Mouse (Mus musculus): ENCODE measurements around the gene Gstp1.
"Not testable (repeated sequence)": the region's sequence is repeated elsewhere in the genome, so short reads cannot be mapped to it uniquely, and the experiment has no call there.

The Gstp1 gene

DNA sequence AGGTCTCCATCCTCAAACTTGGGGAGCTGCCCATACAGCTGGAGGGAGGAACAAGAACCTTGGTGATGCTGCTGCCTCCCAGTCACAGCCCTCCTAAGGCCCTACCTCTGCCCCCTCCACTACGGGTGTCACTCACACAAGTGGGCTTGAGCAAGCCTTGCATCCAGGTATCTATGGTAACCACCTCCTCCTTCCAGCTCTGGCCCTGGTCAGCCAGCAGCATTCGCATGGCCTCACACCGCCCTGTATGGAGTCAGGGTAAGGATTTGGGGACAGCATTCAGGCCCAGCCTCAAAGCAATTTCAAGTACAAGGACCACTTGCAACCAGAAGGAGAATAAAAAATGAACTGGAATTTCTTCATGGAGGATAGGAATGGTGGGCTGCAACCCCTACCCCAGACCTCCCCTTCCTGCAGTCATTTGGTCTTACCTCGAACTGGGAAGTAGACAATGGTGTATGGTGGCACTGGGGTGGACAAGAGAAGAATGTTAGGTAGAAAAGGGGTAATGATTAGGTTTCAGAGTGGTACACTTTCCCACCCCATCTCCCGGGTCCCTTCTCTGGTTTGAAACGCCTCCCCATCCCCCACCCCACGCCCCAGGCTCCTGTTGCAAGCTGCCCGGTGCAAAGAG is 514 bp downstream of the Gstp1 start:
- DNase-seq (ENCODE audit: low spot score) = not testable (repeated sequence)

- no peak for DNase-seq (ENCODE audit: low spot score)
These were observed 1.3 kb downstream of the Gstp1 start for GRCm38 (mm10) chr19:4036327-4037045.

DNA sequence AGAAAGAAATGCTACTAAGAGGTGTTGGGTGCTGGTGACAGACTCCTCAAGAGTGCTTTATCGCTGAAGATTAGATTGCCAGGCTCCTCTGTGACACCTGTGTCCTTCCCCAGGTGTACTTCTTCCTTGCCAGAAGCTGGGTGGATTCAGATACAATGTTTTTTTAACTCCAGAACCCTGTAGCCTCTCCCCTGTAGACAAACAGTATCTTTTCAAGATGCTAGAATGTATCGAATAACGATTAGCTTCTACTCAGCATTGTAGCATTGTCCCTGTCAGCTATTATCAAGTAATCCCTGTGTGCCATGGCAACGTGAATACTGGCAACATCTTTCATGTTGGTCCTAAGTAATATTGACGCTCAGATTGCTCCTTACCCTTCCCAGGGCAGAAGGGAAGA is 4.0 kb downstream of the Gstp1 start:
- no peak for DNase-seq (ENCODE audit: low spot score)

GRCm38 (mm10) chr19:4033298-4033697 is 4.5 kb downstream of the Gstp1 start:
- DNase-seq (ENCODE audit: low spot score) = no peak

- no peak for DNase-seq (ENCODE audit: low spot score)
These were observed 5.1 kb downstream of the Gstp1 start for GRCm38 (mm10) chr19:4032668-4033067.

DNA sequence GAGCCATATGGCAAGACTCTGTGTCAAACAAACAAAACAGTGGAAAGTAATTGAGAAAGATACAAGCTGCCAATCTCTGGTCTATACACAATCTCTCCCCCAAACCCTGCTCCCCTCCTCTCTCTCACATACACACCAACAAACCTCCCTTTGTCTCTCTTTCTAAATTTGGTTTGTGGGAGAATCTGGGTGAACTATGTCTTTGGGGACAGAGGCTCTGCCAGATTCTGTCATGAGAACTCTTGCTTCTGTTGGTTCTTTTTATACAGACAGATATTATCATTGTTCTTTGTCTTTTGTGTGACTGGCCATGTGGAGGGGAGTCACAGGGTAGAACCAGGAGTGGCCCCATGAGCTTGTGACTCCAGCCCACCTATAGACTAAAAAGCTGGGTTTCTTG is 10.2 kb downstream of the Gstp1 start:
- DNase-seq (ENCODE audit: low spot score) = no peak

- no peak for DNase-seq (ENCODE audit: low spot score)
These were observed 14.6 kb downstream of the Gstp1 start for GRCm38 (mm10) chr19:4023185-4023584.

- peak; percentile 70 for DNase-seq (ENCODE audit: low spot score)
These were observed 18.8 kb downstream of the Gstp1 start for GRCm38 (mm10) chr19:4018743-4019583.

DNA sequence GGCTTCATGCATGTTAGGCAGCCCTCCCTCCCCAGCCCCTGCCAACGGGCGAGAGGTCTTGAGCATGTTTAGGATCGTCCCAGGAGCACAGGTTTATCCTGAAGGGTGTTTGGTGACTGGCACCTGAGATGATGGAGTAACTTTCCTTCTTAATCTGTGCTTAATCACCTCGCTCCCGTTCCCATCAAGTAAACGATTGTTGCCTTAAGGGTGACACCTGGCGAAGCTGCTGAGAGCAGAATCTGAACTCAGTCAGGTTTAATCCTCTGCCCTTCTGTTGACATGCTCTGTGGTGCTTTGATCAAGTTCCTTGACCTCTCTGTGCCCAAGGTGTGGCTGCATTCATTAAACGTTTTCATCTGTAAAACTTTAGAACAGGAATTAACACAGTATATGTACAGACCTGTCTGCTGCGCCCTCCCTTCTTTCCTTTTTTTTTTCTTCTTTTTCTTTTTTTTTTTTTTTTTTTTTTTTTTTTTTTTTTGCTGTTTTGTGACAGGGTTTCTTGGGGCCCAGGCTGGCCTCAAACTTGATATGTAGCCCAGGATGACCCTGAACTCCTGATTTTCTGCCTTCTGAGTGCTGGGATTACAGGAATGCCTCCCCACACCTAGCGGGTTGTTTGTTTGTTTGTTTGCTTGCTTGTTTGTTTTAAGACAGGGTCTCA is 19.7 kb downstream of the Gstp1 start:
- no peak for DNase-seq (ENCODE audit: low spot score)

DNA sequence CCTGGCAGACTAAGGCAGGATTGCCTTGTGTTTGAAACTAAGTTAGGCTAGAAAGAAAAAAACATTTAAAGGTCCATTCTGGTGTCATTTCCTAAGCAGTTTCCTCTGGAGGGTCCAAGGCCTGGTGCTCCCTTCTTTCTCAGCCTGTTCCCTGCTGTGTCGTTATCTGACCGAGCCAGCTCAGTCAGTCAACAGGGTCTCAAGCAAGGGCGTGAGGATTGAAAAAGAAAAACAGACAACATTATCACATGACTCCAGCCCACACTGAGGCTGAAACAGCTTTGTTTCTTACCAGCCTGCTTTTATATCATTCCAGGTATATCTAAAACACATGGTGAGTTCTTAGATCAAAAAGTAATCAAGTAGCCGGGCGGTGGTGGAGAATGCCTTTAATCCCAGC is 22.1 kb downstream of the Gstp1 start:
- peak; percentile 50 for DNase-seq (ENCODE audit: low spot score)

DNA sequence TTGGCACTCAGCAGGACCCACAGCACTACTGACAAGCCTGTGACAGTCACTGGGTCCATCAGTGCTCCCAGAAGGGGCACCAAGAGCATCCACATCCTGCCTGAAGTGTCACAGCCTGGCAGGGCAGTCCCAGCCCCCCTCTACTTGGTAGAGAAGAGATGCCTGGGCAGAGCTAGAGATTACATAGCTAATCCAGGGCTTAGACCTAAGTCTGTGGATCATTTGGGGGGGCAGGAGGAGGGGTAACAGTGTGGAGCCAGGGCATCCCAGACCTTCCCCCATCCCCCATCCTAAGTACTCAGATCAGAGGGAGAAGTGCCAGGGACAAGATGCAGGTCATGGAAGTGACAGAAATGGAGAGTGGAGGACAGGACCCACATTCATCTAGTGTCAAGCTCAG is 23.0 kb downstream of the Gstp1 start:
- DNase-seq (ENCODE audit: low spot score) = no peak

DNA sequence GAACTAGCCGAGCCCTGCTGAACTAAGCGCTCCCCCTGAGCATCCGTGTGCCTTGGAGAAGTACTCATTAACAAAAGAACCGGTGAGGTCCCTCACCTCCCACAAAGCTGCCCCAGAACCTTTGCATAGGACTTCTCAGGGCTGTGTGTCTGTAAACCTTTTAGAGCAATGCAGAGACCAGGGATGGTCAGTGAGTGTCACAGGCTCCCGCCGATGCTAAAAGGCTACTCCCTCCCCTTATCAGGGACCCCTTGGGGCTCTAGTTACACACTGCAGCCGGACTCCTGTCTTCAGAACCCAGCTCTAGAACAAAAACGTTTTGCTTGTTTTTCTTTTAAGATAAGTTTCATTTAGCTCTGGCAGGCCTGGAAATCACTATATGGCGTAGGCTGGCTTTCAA is 24.7 kb downstream of the Gstp1 start:
- no peak for DNase-seq (ENCODE audit: low spot score)

- peak; percentile 98 for DNase-seq (ENCODE audit: low spot score)
These were observed 25.3 kb downstream of the Gstp1 start, which contains the start of gene Ndufv1 for GRCm38 (mm10) chr19:4012432-4013022. Ndufv1 (minus strand) TSS chr19:4012806.

DNA sequence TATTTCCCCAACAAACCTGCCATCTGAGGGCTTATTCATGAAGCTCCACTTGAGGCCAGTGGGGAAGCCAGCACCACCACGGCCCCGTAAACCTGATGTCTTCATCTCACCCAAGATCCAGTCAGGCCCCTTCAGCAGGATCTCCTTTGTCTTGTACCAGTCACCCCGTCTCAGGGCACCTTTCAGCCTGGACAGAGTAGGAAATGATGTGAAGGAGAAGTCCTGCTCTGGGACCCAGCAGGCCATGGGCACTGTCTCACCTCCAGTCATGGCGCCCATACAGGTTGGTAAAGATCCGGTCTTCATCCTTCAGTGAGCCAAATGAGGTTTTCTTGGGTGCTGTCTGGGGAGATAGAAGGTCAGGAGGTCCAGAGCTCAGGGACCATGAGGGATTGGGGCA is 26.7 kb downstream of the Gstp1 start:
- DNase-seq (ENCODE audit: low spot score) = no peak

DNA sequence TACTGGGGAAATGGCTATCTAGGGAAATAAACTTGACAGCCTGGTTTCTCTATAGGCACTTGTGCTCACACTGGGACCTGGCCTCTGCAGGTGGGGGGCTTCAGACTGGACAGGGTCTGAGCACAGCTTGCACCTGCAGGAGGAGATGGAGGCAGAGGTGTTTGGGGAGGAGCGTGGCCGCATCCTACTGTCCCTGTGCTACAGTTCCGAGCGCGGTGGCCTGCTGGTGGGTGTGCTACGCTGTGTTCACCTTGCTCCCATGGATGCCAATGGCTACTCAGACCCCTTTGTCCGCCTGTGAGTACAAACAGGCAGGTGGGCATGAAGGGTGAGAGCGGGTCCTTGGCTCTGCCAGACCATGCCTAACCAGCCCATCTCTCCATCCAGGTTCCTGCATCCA is 31.8 kb downstream of the Gstp1 start:
- no peak for DNase-seq (ENCODE audit: low spot score)

DNA sequence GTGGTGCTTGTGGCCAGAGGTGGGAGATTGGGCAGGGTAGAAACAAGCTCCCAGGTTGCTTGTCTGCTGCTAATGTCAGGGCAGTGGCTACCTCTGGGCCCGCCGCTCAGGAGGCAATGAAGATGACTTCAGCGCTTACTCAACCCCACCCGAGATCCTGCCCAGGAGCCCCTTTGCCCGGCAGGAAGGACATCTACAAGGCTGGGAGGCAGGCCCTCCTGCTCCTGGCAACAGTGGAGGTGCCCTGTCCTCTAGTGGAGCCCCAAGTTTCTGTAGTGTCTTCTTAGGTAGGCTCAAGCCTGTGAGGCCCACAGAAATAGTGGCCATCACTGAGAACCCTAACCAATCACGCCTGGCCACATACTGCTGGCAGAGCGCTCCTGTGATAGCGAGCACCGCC is 32.7 kb downstream of the Gstp1 start:
- DNase-seq (ENCODE audit: low spot score) = no peak

DNA sequence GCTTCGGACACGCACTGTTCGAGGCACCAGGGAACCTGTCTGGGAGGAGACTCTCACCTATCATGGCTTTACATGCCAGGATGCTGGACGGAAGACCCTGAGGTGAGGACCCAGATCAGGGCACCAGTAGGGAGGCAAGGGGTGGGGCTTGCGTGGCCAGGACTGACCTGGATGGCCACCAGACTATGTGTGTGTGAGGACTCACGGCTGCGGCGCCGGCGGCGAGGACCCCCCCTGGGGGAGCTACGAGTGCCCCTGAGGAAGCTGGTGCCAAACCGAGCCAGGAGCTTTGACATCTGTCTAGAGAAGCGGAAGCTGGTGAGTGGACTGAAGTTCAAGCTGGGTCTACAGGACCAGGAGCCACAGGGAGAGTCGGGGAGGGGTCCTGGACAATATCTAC is 33.5 kb downstream of the Gstp1 start:
- no peak for DNase-seq (ENCODE audit: low spot score)

DNA sequence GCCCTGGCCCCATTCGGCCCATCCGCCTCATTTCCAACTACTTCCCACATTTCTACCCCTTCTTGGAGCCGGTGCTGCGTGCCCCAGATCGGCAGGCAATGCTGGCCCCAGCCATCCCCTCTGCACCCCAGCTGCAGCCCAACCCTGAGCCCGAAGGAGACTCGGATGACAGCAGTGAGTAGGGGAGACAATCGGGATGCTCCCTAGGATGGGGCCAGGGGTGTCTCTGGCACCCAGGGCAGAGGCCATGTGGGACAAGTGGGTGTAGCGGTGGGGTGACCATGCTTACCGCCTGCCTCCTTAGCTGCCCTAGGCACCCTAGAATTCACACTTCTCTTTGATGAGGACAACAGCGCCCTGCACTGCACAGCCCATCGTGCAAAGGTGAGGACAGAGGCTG is 34.1 kb downstream of the Gstp1 start:
- DNase-seq (ENCODE audit: low spot score) = no peak

GRCm38 (mm10) chr19:4003112-4003511 is 34.7 kb downstream of the Gstp1 start, which contains the start of gene Doc2g:
Doc2g (plus strand) TSS chr19:4003313.
- DNase-seq (ENCODE audit: low spot score) = no peak

GRCm38 (mm10) chr19:4001752-4002151 is 36.0 kb downstream of the Gstp1 start:
- no peak for DNase-seq (ENCODE audit: low spot score)

DNA sequence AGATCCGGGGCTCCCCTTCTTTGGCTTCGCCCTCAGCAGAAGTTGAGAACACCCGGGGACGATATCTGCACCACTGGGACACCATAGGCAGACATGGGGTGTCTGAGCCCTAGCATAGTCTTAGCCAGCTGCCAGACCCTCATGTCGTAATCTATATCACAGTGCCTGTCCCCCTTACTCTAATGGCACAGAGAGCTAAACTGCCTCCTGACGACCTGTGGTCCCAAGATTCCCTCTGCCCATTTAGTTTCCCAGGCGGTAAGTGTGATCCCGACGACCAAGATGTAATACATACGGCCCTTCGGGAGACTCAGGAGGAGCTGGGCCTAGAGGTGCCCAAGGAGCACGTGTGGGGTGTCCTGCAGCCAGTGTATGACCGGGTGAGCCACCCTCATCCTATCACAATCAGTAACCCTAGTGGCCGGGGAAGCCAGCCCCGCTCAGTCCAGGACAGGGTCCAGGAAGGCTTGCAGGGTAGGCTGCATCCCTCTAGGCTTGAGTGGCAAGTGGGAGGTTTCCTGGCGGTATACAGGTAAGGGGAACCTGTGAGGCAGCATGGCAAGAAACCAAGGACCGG is 36.7 kb downstream of the Gstp1 start:
- DNase-seq (ENCODE audit: low spot score) = no peak

Data from c-Kit-positive CD71-positive TER-119-positive erythroid progenitor cells, embryonic 14.5 days (primary cell).